Mouse (Mus musculus) kidney, adult 2 months (tissue): ENCODE measurements around the gene Ankrd45. TPM values are rescaled to one million over a fixed set of nuclear protein-coding genes. Genes with fewer than 3 reads are reported as not detected.
"Not testable (repeated sequence)": the region's sequence is repeated elsewhere in the genome, so short reads cannot be mapped to it uniquely, and the experiment has no call there.

Experiments
- DNase-seq: peaks from one replicate; pipeline ENCODE4 v3.0.0; 2021
- H3K27ac ChIP-seq: fragments of 200-500 bp; 2 replicates; pipeline ENCODE4 v1.5.1; 2012; ENCODE audit warnings: low read depth, low read length, control low read depth, inconsistent platforms; ENCODE audit not compliant: insufficient read depth
- H3K27me3 ChIP-seq: fragments of 200-500 bp; replicated peaks from 2 replicates; pipeline ENCODE4 v1.6.1; 2012; ENCODE audit warnings: mild to moderate bottlenecking, moderate library complexity, low read length, inconsistent platforms; ENCODE audit not compliant: control insufficient read depth, insufficient read depth
- H3K36me3 ChIP-seq: fragments of 200-500 bp; 2 replicates; pipeline ENCODE4 v1.6.1; 2012; ENCODE audit warnings: mild to moderate bottlenecking, moderate library complexity, low read length, inconsistent platforms; ENCODE audit not compliant: control insufficient read depth, insufficient read depth
- H3K4me1 ChIP-seq: fragments of 200-500 bp; 2 replicates; pipeline ENCODE4 v1.6.1; 2011; ENCODE audit warnings: low read length; ENCODE audit not compliant: control insufficient read depth, insufficient read depth
- H3K4me3 ChIP-seq: fragments of 200-500 bp; 2 replicates; pipeline ENCODE4 v1.5.1; 2011; ENCODE audit warnings: mild to moderate bottlenecking, low read depth, low read length, control low read depth; ENCODE audit not compliant: insufficient read depth
- CTCF ChIP-seq: fragments of 200-500 bp; conservative IDR thresholded peaks from 2 replicates; pipeline ENCODE4 v1.5.1; 2011; ENCODE audit warnings: low read depth, mild to moderate bottlenecking, control low read depth, low read length, moderate library complexity, mixed read lengths; ENCODE audit not compliant: insufficient read depth, insufficient read length
- POLR2A ChIP-seq: fragments of 200-500 bp; IDR thresholded peaks from one replicate; pipeline ENCODE4 v1.6.1; 2011; ENCODE audit warnings: low read depth, low read length, control low read depth
- WGBS: fragments of 180-500 bp; shearing (Covaris S2); methylation state at CpG from one replicate; pipeline ENCODE4 v1.1.7; 2018; 5-methylcytosine and 5-hydroxymethylcytosine counted together
- polyA plus RNA-seq: library from polyadenylated mRNA; depleted of rRNA; stranded (reverse); fragments of >200 nt; gene quantifications from 2 replicates; pipeline ENCODE4 v1.2.3, GENCODE M21; 2012; rRNA removed

Gene Ankrd45
- polyA plus RNA-seq, 1 experiment = 1.5 TPM

GRCm38 (mm10) chr1:161185431-161185830 is 42.9 kb downstream of the Ankrd45 start:
- H3K36me3 ChIP-seq = no peaks in the 10 kb centered on the region
- no peaks in the 10 kb centered on the region for H3K4me1 ChIP-seq
- H3K27ac ChIP-seq = no peak overlapping the region
- TF ChIP-seq CTCF (no peak), POLR2A (no peak)
- WGBS = 88% methylated on average over 3 of the region's 3 CpGs
- no peak for DNase-seq
- no peaks in the 10 kb centered on the region for H3K27me3 ChIP-seq
- no peak overlapping the region for H3K4me3 ChIP-seq

- TF ChIP-seq POLR2A (no peak), CTCF (no peak)
- 66% methylated on average over 9 of the region's 9 CpGs for WGBS
- no peak for DNase-seq
Measured at GRCm38 (mm10) chr1:161190253-161190910, 47.9 kb downstream of the Ankrd45 start.

GRCm38 (mm10) chr1:161195541-161196351 is 53.3 kb downstream of the Ankrd45 start:
- TF ChIP-seq POLR2A = no peak
- TF ChIP-seq CTCF = peak; percentile 39
- peak overlapping the region; percentile 36; the same call in 1 of the 2 replicates for H3K27ac ChIP-seq
- DNase-seq = peak; percentile 87
- under 1% methylated on average over 16 of the region's 16 CpGs for WGBS
- H3K27me3 ChIP-seq = no peaks in the 10 kb centered on the region
- H3K4me1 ChIP-seq = peaks cover 3% of the 10 kb centered on the region; the same call in 1 of the 2 replicates
- H3K4me3 ChIP-seq = peak overlapping the region; percentile 38
- H3K36me3 ChIP-seq = no peaks in the 10 kb centered on the region

More at GRCm38 (mm10) chr1:161190253-161190910, 47.9 kb downstream of the Ankrd45 start:
- no peaks in the 10 kb centered on the region for H3K27me3 ChIP-seq
- no peak overlapping the region for H3K27ac ChIP-seq
- no peak overlapping the region for H3K4me3 ChIP-seq
- H3K4me1 ChIP-seq = no peaks in the 10 kb centered on the region
- H3K36me3 ChIP-seq = no peaks in the 10 kb centered on the region

GRCm38 (mm10) chr1:161196364-161196763 is 53.9 kb downstream of the Ankrd45 start:
- peak overlapping the region; percentile 38; the same call in 1 of the 2 replicates for H3K4me3 ChIP-seq
- not testable (repeated sequence) for H3K36me3 ChIP-seq, H3K27ac ChIP-seq, DNase-seq, H3K4me1 ChIP-seq, H3K27me3 ChIP-seq
- WGBS = 44% methylated on average over 11 of the region's 11 CpGs

- no peak overlapping the region for H3K27ac ChIP-seq
- no peaks in the 10 kb centered on the region for H3K27me3 ChIP-seq
- TF ChIP-seq CTCF (no peak), POLR2A (no peak)
- no peak for DNase-seq
- 76% methylated on average over 5 of the region's 5 CpGs for WGBS
- H3K4me1 ChIP-seq = peaks cover 3% of the 10 kb centered on the region; the same call in 1 of the 2 replicates
- H3K4me3 ChIP-seq = no peak overlapping the region
- H3K36me3 ChIP-seq = no peaks in the 10 kb centered on the region
Measured at GRCm38 (mm10) chr1:161199856-161200255, 57.4 kb downstream of the Ankrd45 start.

GRCm38 (mm10) chr1:161214465-161214864 is 72.0 kb downstream of the Ankrd45 start:
- Histone ChIP-seq H3K4me1 (no peaks in the 10 kb centered on the region), H3K4me3 (no peak overlapping the region), H3K27ac (no peak overlapping the region), H3K27me3 (no peaks in the 10 kb centered on the region), H3K36me3 (no peaks in the 10 kb centered on the region)
- 33% methylated on average over 4 of the region's 4 CpGs for WGBS
- peak; percentile 35 for DNase-seq
- TF ChIP-seq CTCF = peak; percentile 75
- TF ChIP-seq POLR2A = no peak

- H3K27me3 ChIP-seq = no peaks in the 10 kb centered on the region
- 70% methylated on average over 3 of the region's 3 CpGs for WGBS
- no peak overlapping the region for H3K4me3 ChIP-seq
- TF ChIP-seq CTCF (no peak), POLR2A (no peak)
- H3K27ac ChIP-seq = no peak overlapping the region
- H3K36me3 ChIP-seq = no peaks in the 10 kb centered on the region
- no peaks in the 10 kb centered on the region for H3K4me1 ChIP-seq
- DNase-seq = no peak
Measured at GRCm38 (mm10) chr1:161219816-161220215, 77.3 kb downstream of the Ankrd45 start.

Other genes with a start within 250 kb of the Ankrd45 start
- gene Rc3h1, start 236.3 kb upstream of the Ankrd45 start, polyA plus RNA-seq = 13.5 and 14.9 TPM in 2 replicates
- 2.3 and 3.3 TPM in 2 replicates for gene Serpinc1, start 164.1 kb upstream of the Ankrd45 start, polyA plus RNA-seq
- 1.7 and 1.8 TPM in 2 replicates for gene Zbtb37, start 107.8 kb upstream of the Ankrd45 start, polyA plus RNA-seq
- gene Dars2, start 72.0 kb upstream of the Ankrd45 start, polyA plus RNA-seq = 17.9 and 19.1 TPM in 2 replicates
- gene Cenpl, start 72.0 kb upstream of the Ankrd45 start, polyA plus RNA-seq = 1.2 and 1.6 TPM in 2 replicates
- 7.2 and 7.9 TPM in 2 replicates for gene Klhl20, start 11.2 kb upstream of the Ankrd45 start, polyA plus RNA-seq
- not detected in 2 replicates for gene Tex50, start 16.6 kb downstream of the Ankrd45 start, polyA plus RNA-seq
- gene Prdx6, start 108.5 kb downstream of the Ankrd45 start, polyA plus RNA-seq = 116 and 186 TPM in 2 replicates